Mouse (Mus musculus) E14TG2a.4 (cell line): ENCODE data around the gene Gm48552.

Experiments used
- H3K27me3 ChIP-seq: 2 replicates; pipeline ENCODE4 v1.6.1; 2014; ENCODE audit warnings: low read length, control low read depth; ENCODE audit not compliant: insufficient read depth
- H3K36me3 ChIP-seq: 2 replicates; pipeline ENCODE4 v1.6.1; 2014; ENCODE audit warnings: low read length, control low read depth; ENCODE audit not compliant: insufficient read depth
- H3K4me1 ChIP-seq: replicated peaks from 2 replicates; pipeline ENCODE4 v1.6.1; 2014; ENCODE audit warnings: low read depth, low read length, control low read depth
- H3K4me3 ChIP-seq: replicated peaks from 2 replicates; pipeline ENCODE4 v1.5.1; 2014; ENCODE audit warnings: mild to moderate bottlenecking, low read length
- H3K9me3 ChIP-seq: 2 replicates; pipeline ENCODE4 v1.6.1; 2014; ENCODE audit warnings: low read length, control low read depth
- CTCF ChIP-seq: conservative IDR thresholded peaks from 2 replicates; pipeline ENCODE4 v1.5.1; 2014; ENCODE audit warnings: low read length
- NANOG ChIP-seq: IDR thresholded peaks from 2 replicates; pipeline ENCODE4 v1.6.1; 2014; ENCODE audit warnings: borderline replicate concordance, low read length, mixed read lengths
- POU5F1 ChIP-seq: IDR thresholded peaks from 2 replicates; pipeline ENCODE4 v1.6.1; 2014; ENCODE audit warnings: low read length, borderline replicate concordance

The Gm48552 gene

GRCm38 (mm10) chr10:81432868-81433262 lies 44.1 kb downstream of the Gm48552 start:
- TF ChIP-seq POU5F1, result no peak
- TF ChIP-seq CTCF, result no peak
- no peak for TF ChIP-seq NANOG
- H3K4me1 ChIP-seq, result peaks cover 57% of the 10 kb centered on the region
- H3K9me3 ChIP-seq, result no peaks in the 10 kb centered on the region

DNA sequence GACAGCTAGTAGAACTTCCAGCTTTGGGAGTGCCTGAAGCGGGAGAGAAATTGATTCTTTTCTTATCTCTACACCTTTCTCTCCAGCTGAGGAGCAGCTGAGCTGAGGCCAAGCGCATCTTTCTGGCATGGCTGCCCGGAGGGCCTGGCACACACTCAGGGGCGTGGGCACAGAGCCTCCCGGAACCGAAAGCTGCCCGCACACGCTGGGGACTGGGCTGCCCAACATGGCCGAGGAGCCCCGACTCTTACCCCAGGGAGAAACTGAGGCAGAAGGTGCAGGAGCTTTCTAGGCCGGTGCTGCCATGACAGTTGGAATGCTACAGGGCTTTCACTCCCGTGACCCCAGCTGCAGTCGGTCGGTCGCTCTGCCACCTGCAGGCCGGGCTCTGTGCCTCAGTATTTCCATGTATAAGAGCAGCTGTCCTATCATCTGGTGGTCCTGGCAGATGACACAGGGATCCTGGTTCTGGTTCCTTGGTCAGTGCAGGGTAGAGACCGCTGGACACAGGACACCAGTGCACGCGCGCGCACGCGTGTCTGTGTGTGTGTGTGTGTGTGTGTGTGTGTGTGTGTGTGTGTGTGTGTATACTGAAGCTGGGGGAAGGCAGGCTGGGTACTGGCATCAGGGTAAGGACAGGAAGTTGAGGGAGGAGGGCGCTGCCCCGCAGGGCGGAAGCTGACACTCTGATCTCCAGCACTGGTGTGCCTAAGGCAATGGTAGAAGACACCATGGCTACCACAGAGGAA lies 44.9 kb downstream of the Gm48552 start:
- H3K27me3 ChIP-seq, result peaks cover 20% of the 10 kb centered on the region
- peaks cover 49% of the 10 kb centered on the region for H3K4me1 ChIP-seq
- no peaks in the 10 kb centered on the region for H3K9me3 ChIP-seq
- no peaks in the 10 kb centered on the region for H3K36me3 ChIP-seq
- TF ChIP-seq POU5F1 (no peak), CTCF (no peak), NANOG (no peak)
- 0 out of 2 replicates have a peak overlapping the region, but pooled peaks have one; percentile 41 for H3K4me3 ChIP-seq

More at GRCm38 (mm10) chr10:81432868-81433262, 44.1 kb downstream of the Gm48552 start:
- H3K4me3 ChIP-seq, result peak overlapping the region; percentile 41; the same call in 1 of the 2 replicates
- peaks cover 22% of the 10 kb centered on the region for H3K27me3 ChIP-seq
- H3K36me3 ChIP-seq, result no peaks in the 10 kb centered on the region

- TF ChIP-seq NANOG, result no peak
- H3K9me3 ChIP-seq, result no peaks in the 10 kb centered on the region
- H3K36me3 ChIP-seq, result no peaks in the 10 kb centered on the region
- peaks cover 40% of the 10 kb centered on the region for H3K4me1 ChIP-seq
- H3K27me3 ChIP-seq, result peaks cover 20% of the 10 kb centered on the region
- H3K4me3 ChIP-seq, result no peak overlapping the region
Observed at GRCm38 (mm10) chr10:81434361-81435263, 45.8 kb downstream of the Gm48552 start.

- peaks cover 38% of the 10 kb centered on the region for H3K4me1 ChIP-seq
- no peaks in the 10 kb centered on the region for H3K9me3 ChIP-seq
- TF ChIP-seq CTCF (no peak), NANOG (no peak), POU5F1 (no peak)
- no peaks in the 10 kb centered on the region for H3K36me3 ChIP-seq
- H3K4me3 ChIP-seq, result no peak overlapping the region
- H3K27me3 ChIP-seq, result peaks cover 24% of the 10 kb centered on the region
Observed at GRCm38 (mm10) chr10:81435436-81435835, 46.6 kb downstream of the Gm48552 start.
